Mouse (Mus musculus) stomach, postnatal 0 days (tissue): ENCODE results near the gene Fbxl18. TPM values are rescaled to one million over a fixed set of nuclear protein-coding genes. Genes with fewer than 3 reads are reported as not detected.
A peak's percentile ranks its signal among the peaks of the same experiment; 100 is the strongest.
"Not testable (repeated sequence)": the region's sequence is repeated elsewhere in the genome, so short reads cannot be mapped to it uniquely, and the experiment has no call there.

Experiments used
- ATAC-seq: fragments of 200-750 bp; cut with Nextera tagmentation; 2 replicates; pipeline ENCODE4 v1.8.0; 2017; ENCODE audit not compliant: low FRiP score, low TSS enrichment
- DNase-seq: peaks from one replicate; pipeline ENCODE4 v3.0.0-alpha.2; 2016; ENCODE audit warnings: low spot score
- H3K27ac ChIP-seq: fragments of 300-500 bp; sonication (generic); replicated peaks from 2 replicates; pipeline ENCODE4 v1.5.1; 2014; ENCODE audit warnings: mild to moderate bottlenecking, control low read depth
- H3K27me3 ChIP-seq: fragments of 300-500 bp; sonication (generic); 2 replicates; pipeline ENCODE4 v1.6.1; 2014; ENCODE audit warnings: low read length; ENCODE audit not compliant: control insufficient read depth, insufficient read depth
- H3K36me3 ChIP-seq: fragments of 300-500 bp; sonication (generic); 2 replicates; pipeline ENCODE4 v1.6.1; 2014; ENCODE audit warnings: low read length, mixed read lengths; ENCODE audit not compliant: control insufficient read depth, insufficient read depth
- H3K4me1 ChIP-seq: fragments of 300-500 bp; sonication (generic); replicated peaks from 2 replicates; pipeline ENCODE4 v1.6.1; 2014; ENCODE audit warnings: antibody characterized with exemption; ENCODE audit not compliant: control insufficient read depth, insufficient read depth
- H3K4me2 ChIP-seq: fragments of 300-500 bp; sonication (generic); replicated peaks from 2 replicates; pipeline ENCODE4 v1.6.1; 2014; ENCODE audit warnings: low read depth, mild to moderate bottlenecking, control low read depth, moderate library complexity
- H3K4me3 ChIP-seq: fragments of 300-500 bp; sonication (generic); 2 replicates; pipeline ENCODE4 v1.5.1; 2014; ENCODE audit warnings: low read depth, low read length, control low read depth
- H3K9ac ChIP-seq: fragments of 300-500 bp; sonication (generic); 2 replicates; pipeline ENCODE4 v1.6.1; 2014; ENCODE audit warnings: mild to moderate bottlenecking, low read length, control low read depth, mixed read lengths
- H3K9me3 ChIP-seq: fragments of 300-500 bp; sonication (generic); 2 replicates; pipeline ENCODE4 v1.6.1; 2016; ENCODE audit warnings: low read length; ENCODE audit not compliant: control insufficient read depth
- CTCF ChIP-seq: IDR thresholded peaks from 2 replicates; pipeline ENCODE4 v1.5.1; 2016; ENCODE audit warnings: antibody characterized with exemption, low read depth, mild to moderate bottlenecking, moderate library complexity
- EP300 ChIP-seq: optimal IDR thresholded peaks from 2 replicates; pipeline ENCODE3; 2016; ENCODE audit warnings: antibody characterized with exemption
- WGBS: fragments of 180-500 bp; shearing (Covaris S2); extraction: QIAGEN DNeasy Blood & Tissue Kit; methylation state at CpG from one replicate; pipeline ENCODE4 v1.1.7; 2014; 5-methylcytosine and 5-hydroxymethylcytosine counted together
- polyA plus RNA-seq: library from polyadenylated mRNA; unstranded; fragments of >200 nt; fragmentation: Nextera tagmentation; extraction: Ambion mirVana; gene quantifications from 2 replicates; pipeline ENCODE4 v1.2.1, GENCODE M21; 2015

Fbxl18 gene
- polyA plus RNA-seq, 1 experiment from 2014 or later = 5.3 TPM

DNA sequence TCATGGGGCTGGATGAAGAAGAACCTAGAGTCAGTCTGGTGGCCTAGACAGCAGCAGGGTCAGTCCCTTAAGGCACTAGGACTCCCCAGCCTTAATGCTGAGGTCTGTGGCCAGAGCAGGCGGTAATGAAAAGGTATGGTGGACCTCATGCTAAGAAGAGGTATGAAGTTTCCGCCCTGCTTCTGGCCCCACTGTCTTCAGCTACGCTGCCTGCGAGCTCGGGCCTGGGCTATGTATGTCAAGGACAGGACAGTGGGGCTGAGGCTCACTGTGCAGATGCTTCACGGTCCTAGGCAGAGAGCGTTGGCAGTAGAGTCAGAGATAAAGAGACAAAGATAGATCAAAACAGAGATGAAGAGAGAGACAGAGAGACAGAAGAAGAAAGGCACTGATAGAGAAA, 46.3 kb downstream of the Fbxl18 start:
- no peak overlapping the region for H3K27ac ChIP-seq
- 95% methylated on average over 7 of the region's 7 CpGs for WGBS
- TF ChIP-seq EP300 = no peak
- no peak for TF ChIP-seq CTCF
- H3K4me2 ChIP-seq = no peak overlapping the region
- no peaks in the 10 kb centered on the region for H3K27me3 ChIP-seq
- no peak overlapping the region for H3K4me3 ChIP-seq
- DNase-seq (no peak), ATAC-seq (no peak)
- H3K9ac ChIP-seq = no peak overlapping the region
- no peaks in the 10 kb centered on the region for H3K9me3 ChIP-seq
- H3K36me3 ChIP-seq = no peaks in the 10 kb centered on the region
- H3K4me1 ChIP-seq = no peaks in the 10 kb centered on the region

DNA sequence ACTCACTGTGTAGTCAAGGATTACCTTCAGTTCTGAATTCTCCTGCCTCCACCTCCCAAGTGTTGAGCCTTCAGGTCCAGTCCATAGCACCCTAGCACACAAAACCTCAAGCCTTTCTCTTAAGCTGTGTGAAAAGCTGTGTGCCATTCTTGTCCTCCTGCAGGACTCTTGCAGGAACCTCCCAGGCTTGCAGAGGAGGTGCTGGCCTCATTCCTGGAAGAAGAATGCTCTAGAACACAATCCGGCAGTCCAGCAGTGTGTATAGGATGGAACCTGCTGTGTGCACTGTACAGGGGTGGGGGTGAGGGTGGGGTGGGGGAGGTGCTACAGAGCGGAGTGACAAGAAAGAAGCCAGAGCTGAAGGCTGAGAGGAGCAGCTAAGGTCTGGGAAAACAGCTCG, 47.1 kb downstream of the Fbxl18 start:
- Histone ChIP-seq H3K9ac (no peak overlapping the region), H3K4me2 (no peak overlapping the region), H3K27me3 (no peaks in the 10 kb centered on the region), H3K4me3 (no peak overlapping the region), H3K27ac (no peak overlapping the region), H3K4me1 (no peaks in the 10 kb centered on the region), H3K36me3 (no peaks in the 10 kb centered on the region), H3K9me3 (no peaks in the 10 kb centered on the region)
- ATAC-seq = no peak
- 46% methylated on average over 3 of the region's 3 CpGs for WGBS
- TF ChIP-seq CTCF = no peak
- DNase-seq = no peak

DNA sequence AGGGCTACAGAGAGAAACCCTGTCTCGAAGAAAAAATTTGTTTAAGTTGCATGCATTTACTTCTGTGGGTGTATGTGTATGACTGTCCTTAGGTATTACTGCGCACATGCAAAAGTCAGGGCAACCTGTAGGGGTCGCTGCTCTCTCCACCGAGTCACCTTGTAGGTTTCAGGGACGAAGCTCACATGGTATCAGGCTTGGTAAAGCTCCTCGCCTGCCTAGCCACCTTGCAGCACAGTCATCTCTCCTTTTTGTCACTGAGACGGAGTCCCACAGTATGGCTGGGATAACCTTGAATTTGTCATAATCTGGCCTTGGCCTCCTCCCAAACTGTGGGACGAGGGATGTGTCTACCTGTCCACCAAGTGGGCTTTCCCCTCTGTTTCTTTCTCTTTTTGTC, 50.8 kb downstream of the Fbxl18 start:
- ATAC-seq (no peak), DNase-seq (peak; percentile 69)
- no peak overlapping the region for H3K27ac ChIP-seq
- no peak overlapping the region for H3K4me3 ChIP-seq
- H3K27me3 ChIP-seq = no peaks in the 10 kb centered on the region
- no peaks in the 10 kb centered on the region for H3K36me3 ChIP-seq
- TF ChIP-seq CTCF (peak; percentile 72), EP300 (no peak)
- 56% methylated on average over 8 of the region's 8 CpGs for WGBS
- H3K9ac ChIP-seq = no peak overlapping the region
- H3K4me2 ChIP-seq = no peak overlapping the region
- no peaks in the 10 kb centered on the region; the same call in 1 of the 2 replicates for H3K4me1 ChIP-seq
- H3K9me3 ChIP-seq = no peaks in the 10 kb centered on the region

DNA sequence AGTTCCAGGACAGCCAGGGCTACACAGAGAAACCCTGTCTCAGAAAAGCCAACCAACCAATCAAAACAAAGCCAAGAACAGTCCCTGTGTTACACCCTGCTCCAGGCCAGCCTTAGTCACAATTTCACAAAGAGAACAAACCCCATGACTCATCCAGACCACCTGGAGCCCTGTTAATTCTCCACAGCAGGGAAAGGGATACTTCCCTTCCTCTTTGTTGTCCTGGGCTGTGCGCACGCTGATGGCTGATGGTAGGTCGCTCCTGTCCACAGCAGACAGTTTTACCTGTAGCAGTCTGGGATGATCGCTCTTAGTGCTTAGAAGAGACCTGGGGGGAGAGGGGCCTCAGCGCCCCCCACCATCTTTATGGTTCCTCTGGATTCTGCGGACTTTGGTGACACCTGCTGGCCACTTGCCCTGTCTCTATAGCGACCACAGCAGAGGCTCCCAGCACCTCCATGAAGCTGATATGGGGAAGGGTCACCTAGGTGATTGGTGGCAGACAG, 53.0 kb downstream of the Fbxl18 start:
- no peaks in the 10 kb centered on the region for H3K27me3 ChIP-seq
- H3K36me3 ChIP-seq = no peaks in the 10 kb centered on the region
- peak; percentile 72 for TF ChIP-seq CTCF
- TF ChIP-seq EP300 = no peak
- ATAC-seq = peak; percentile 70
- H3K9ac ChIP-seq = no peak overlapping the region
- H3K27ac ChIP-seq = peak overlapping the region; percentile 71; the same call in 1 of the 2 replicates
- H3K4me1 ChIP-seq = no peaks in the 10 kb centered on the region; the same call in 1 of the 2 replicates
- H3K4me2 ChIP-seq = no peak overlapping the region
- WGBS = 26% methylated on average over 7 of the region's 7 CpGs
- DNase-seq = peak; percentile 37
- H3K9me3 ChIP-seq = no peaks in the 10 kb centered on the region
- H3K4me3 ChIP-seq = no peak overlapping the region

- H3K27ac ChIP-seq = peak overlapping the region; percentile 71
- no peaks in the 10 kb centered on the region for H3K27me3 ChIP-seq
- H3K9me3 ChIP-seq = no peaks in the 10 kb centered on the region
- no peaks in the 10 kb centered on the region for H3K36me3 ChIP-seq
- WGBS = 48% methylated on average over 8 of the region's 8 CpGs
- peak; percentile 71 for ATAC-seq
- TF ChIP-seq CTCF (no peak), EP300 (no peak)
- no peaks in the 10 kb centered on the region; the same call in 1 of the 2 replicates for H3K4me1 ChIP-seq
- H3K4me2 ChIP-seq = no peak overlapping the region
- no peak overlapping the region for H3K4me3 ChIP-seq
- no peak overlapping the region for H3K9ac ChIP-seq
- peak; percentile 51 for DNase-seq
These were observed 53.7 kb downstream of the Fbxl18 start for GRCm38 (mm10) chr5:142841372-142842136.

GRCm38 (mm10) chr5:142837427-142837826, 57.8 kb downstream of the Fbxl18 start:
- H3K36me3 ChIP-seq, H3K4me3 ChIP-seq, H3K4me2 ChIP-seq, ATAC-seq, H3K27ac ChIP-seq, H3K9ac ChIP-seq, H3K27me3 ChIP-seq, H3K9me3 ChIP-seq, DNase-seq, H3K4me1 ChIP-seq: not testable (repeated sequence)
- WGBS = 89% methylated on average over 2 of the region's 2 CpGs
